Mouse (Mus musculus): ENCODE results near the gene Tmem81. TPM values are rescaled to one million over a fixed set of nuclear protein-coding genes. Genes with fewer than 3 reads are reported as not detected.
A peak's percentile ranks its signal among the peaks of the same experiment; 100 is the strongest.

The Tmem81 gene
- polyA plus RNA-seq, 1 experiment from 2014 or later = 0.77 TPM

GRCm38 (mm10) chr1:132476928-132477691 lies 28.9 kb upstream of the Tmem81 start, which contains the start of gene Rbbp5:
Rbbp5 (plus strand) TSS chr1:132477365.
- Histone ChIP-seq H3K27ac (ENCODE audit: low read length) (peak within 1 kb of the TSS; percentile 68), H3K4me3 (replicated peaks; ENCODE audit: low read length) (peak within 1 kb of the TSS; percentile 80), H3K36me3 (ENCODE audit: control insufficient read depth, insufficient read depth) (no peaks in the 10 kb centered on the region), H3K27me3 (replicated peaks; ENCODE audit: control insufficient read depth, insufficient read depth, low read length) (no peaks in the 10 kb centered on the region), H3K9me3 (ENCODE audit: control insufficient read depth, low read length) (no peaks in the 10 kb centered on the region), H3K4me1 (replicated peaks; ENCODE audit: control insufficient read depth, insufficient read depth, low read length) (peaks cover 18% of the 10 kb centered on the region), H3K4me2 (ENCODE audit: low read length) (peak within 1 kb of the TSS; percentile 94), H3K9ac (replicated peaks; ENCODE audit: low read depth, low read length) (peak within 1 kb of the TSS; percentile 81)
- WGBS = under 1% methylated on average over 43 of the region's 43 CpGs
- peak; percentile 93 for ATAC-seq

GRCm38 (mm10) chr1:132479438-132479837 lies 26.6 kb upstream of the Tmem81 start:
- Histone ChIP-seq H3K27ac (ENCODE audit: low read length) (no peak overlapping the region), H3K4me2 (ENCODE audit: low read length) (no peak overlapping the region), H3K9me3 (ENCODE audit: control insufficient read depth, low read length) (no peaks in the 10 kb centered on the region), H3K4me1 (replicated peaks; ENCODE audit: control insufficient read depth, insufficient read depth, low read length) (peaks cover 18% of the 10 kb centered on the region), H3K36me3 (ENCODE audit: control insufficient read depth, insufficient read depth) (no peaks in the 10 kb centered on the region), H3K4me3 (replicated peaks; ENCODE audit: low read length) (no peak overlapping the region), H3K9ac (replicated peaks; ENCODE audit: low read depth, low read length) (no peak overlapping the region), H3K27me3 (replicated peaks; ENCODE audit: control insufficient read depth, insufficient read depth, low read length) (no peaks in the 10 kb centered on the region)
- no peak for ATAC-seq
- WGBS = 84% methylated on average over 1 of the region's 1 CpGs

DNA sequence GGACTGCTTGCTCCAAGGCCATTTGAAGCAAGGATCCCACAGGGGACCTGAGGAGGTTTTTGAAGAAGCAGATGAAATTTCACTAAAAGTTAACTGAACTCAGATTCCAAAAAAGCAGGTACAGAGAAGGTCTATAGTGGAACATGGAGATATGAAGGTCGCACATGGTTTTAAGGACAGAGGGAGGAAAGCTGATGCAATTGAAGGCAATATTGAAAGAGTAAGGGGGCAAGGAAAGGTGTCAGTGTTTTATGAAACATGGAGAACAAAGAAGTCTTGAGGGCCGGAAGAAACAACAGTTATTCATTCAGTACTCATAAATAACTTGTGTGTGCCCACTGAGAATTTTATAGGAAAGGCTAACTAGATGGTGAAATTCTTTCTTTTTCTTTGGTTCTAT lies 24.4 kb upstream of the Tmem81 start:
- WGBS = 87% methylated on average over 2 of the region's 2 CpGs
- no peak overlapping the region for H3K27ac ChIP-seq (ENCODE audit: low read length)
- H3K4me1 ChIP-seq (replicated peaks; ENCODE audit: control insufficient read depth, insufficient read depth, low read length) = peaks cover 13% of the 10 kb centered on the region
- no peak overlapping the region for H3K4me2 ChIP-seq (ENCODE audit: low read length)
- H3K36me3 ChIP-seq (ENCODE audit: control insufficient read depth, insufficient read depth) = no peaks in the 10 kb centered on the region
- ATAC-seq = no peak
- H3K9ac ChIP-seq (replicated peaks; ENCODE audit: low read depth, low read length) = no peak overlapping the region
- no peak overlapping the region for H3K4me3 ChIP-seq (replicated peaks; ENCODE audit: low read length)
- H3K27me3 ChIP-seq (replicated peaks; ENCODE audit: control insufficient read depth, insufficient read depth, low read length) = no peaks in the 10 kb centered on the region
- no peaks in the 10 kb centered on the region for H3K9me3 ChIP-seq (ENCODE audit: control insufficient read depth, low read length)

DNA sequence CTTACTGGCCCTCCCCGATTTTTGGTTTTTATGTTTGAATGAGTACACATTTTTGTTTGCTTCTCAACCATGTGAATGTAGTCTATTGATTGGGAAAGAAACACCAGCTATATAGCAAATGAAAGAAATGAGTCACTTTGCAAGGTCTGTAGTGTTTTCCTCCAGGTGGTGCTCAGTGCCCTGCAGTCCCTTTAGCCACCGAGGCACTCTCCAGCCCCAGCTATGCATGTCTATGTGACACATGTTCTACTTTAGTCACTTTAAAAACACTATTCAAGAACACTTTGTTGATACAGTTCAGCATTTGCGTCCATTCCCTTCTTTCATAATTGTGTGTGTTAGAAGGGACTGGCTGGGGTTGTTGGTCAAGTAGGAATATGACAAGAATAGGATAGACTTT lies 22.8 kb upstream of the Tmem81 start:
- Histone ChIP-seq H3K27me3 (replicated peaks; ENCODE audit: control insufficient read depth, insufficient read depth, low read length) (no peaks in the 10 kb centered on the region), H3K9me3 (ENCODE audit: control insufficient read depth, low read length) (no peaks in the 10 kb centered on the region), H3K27ac (ENCODE audit: low read length) (no peak overlapping the region), H3K4me1 (replicated peaks; ENCODE audit: control insufficient read depth, insufficient read depth, low read length) (peaks cover 8% of the 10 kb centered on the region), H3K36me3 (ENCODE audit: control insufficient read depth, insufficient read depth) (peaks cover 6% of the 10 kb centered on the region), H3K9ac (replicated peaks; ENCODE audit: low read depth, low read length) (no peak overlapping the region), H3K4me2 (ENCODE audit: low read length) (no peak overlapping the region), H3K4me3 (replicated peaks; ENCODE audit: low read length) (no peak overlapping the region)
- ATAC-seq = no peak
- WGBS = 89% methylated on average over 3 of the region's 3 CpGs

- no peak overlapping the region for H3K9ac ChIP-seq (replicated peaks; ENCODE audit: low read depth, low read length)
- H3K4me3 ChIP-seq (replicated peaks; ENCODE audit: low read length) = no peak overlapping the region
- H3K4me2 ChIP-seq (ENCODE audit: low read length) = no peak overlapping the region
- peaks cover 3% of the 10 kb centered on the region for H3K4me1 ChIP-seq (replicated peaks; ENCODE audit: control insufficient read depth, insufficient read depth, low read length)
- H3K27ac ChIP-seq (ENCODE audit: low read length) = no peak overlapping the region
- no peaks in the 10 kb centered on the region for H3K9me3 ChIP-seq (ENCODE audit: control insufficient read depth, low read length)
- 86% methylated on average over 6 of the region's 6 CpGs for WGBS
- ATAC-seq = no peak
- H3K36me3 ChIP-seq (ENCODE audit: control insufficient read depth, insufficient read depth) = peaks cover 7% of the 10 kb centered on the region
- H3K27me3 ChIP-seq (replicated peaks; ENCODE audit: control insufficient read depth, insufficient read depth, low read length) = no peaks in the 10 kb centered on the region
Observed at GRCm38 (mm10) chr1:132483759-132484158, 22.3 kb upstream of the Tmem81 start.

DNA sequence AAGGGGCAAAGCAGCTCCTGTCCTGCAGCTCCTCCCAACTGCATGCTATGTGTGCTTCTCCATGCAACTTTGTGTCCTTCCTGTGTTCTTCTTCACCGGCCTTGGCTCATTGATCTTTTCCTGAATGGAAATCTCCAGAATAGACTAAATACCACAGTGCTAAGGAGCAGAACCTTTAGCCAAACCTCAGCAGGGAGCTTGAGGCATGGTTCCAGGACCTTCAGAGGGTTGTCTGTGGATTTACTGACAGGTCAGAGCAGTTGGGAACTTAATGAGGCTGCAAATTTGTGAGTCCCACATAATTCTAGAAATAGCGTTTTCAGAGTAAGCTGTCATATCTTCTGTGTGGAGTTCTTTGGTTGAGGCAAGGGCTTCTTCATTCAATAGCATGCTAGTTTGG lies 5.5 kb upstream of the Tmem81 start:
- WGBS = 81% methylated on average over 2 of the region's 2 CpGs
- Histone ChIP-seq H3K27ac (ENCODE audit: low read length) (no peak overlapping the region), H3K9ac (replicated peaks; ENCODE audit: low read depth, low read length) (no peak overlapping the region), H3K36me3 (ENCODE audit: control insufficient read depth, insufficient read depth) (peaks cover 36% of the 10 kb centered on the region), H3K4me1 (replicated peaks; ENCODE audit: control insufficient read depth, insufficient read depth, low read length) (peaks cover 7% of the 10 kb centered on the region; the same call in 1 of the 2 replicates), H3K9me3 (ENCODE audit: control insufficient read depth, low read length) (no peaks in the 10 kb centered on the region), H3K4me3 (replicated peaks; ENCODE audit: low read length) (no peak overlapping the region), H3K4me2 (ENCODE audit: low read length) (no peak overlapping the region), H3K27me3 (replicated peaks; ENCODE audit: control insufficient read depth, insufficient read depth, low read length) (no peaks in the 10 kb centered on the region)
- no peak for ATAC-seq

DNA sequence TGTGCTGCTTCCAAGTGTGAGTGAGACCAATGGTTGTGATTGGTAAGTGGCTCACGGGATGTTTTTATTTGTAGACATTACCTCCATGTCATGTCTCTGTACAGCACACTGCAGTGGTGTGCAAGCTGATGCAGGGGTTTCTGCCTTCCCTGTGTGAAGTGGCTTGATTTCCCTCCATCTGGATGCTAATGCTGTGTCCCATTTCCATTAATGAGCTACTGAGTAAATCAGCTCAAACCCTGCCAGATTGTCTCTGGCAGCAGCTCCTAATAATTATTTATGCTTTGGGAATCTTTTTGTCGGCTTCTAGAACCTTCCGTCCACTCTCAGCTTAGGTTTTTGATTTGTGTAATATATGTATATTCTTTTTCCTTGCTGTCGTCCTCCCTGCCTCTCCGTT lies 875 bp upstream of the Tmem81 start:
- ATAC-seq = peak; percentile 74
- Histone ChIP-seq H3K9me3 (ENCODE audit: control insufficient read depth, low read length) (no peaks in the 10 kb centered on the region), H3K9ac (replicated peaks; ENCODE audit: low read depth, low read length) (no peak overlapping the region; the same call in 1 of the 2 replicates), H3K27me3 (replicated peaks; ENCODE audit: control insufficient read depth, insufficient read depth, low read length) (no peaks in the 10 kb centered on the region), H3K4me2 (ENCODE audit: low read length) (no peak overlapping the region), H3K4me3 (replicated peaks; ENCODE audit: low read length) (no peak overlapping the region), H3K27ac (ENCODE audit: low read length) (peak overlapping the region; percentile 48), H3K36me3 (ENCODE audit: control insufficient read depth, insufficient read depth) (peaks cover 22% of the 10 kb centered on the region), H3K4me1 (replicated peaks; ENCODE audit: control insufficient read depth, insufficient read depth, low read length) (peaks cover 7% of the 10 kb centered on the region; the same call in 1 of the 2 replicates)
- 65% methylated on average over 5 of the region's 5 CpGs for WGBS

GRCm38 (mm10) chr1:132506656-132507055 lies 626 bp downstream of the Tmem81 start:
- WGBS = 93% methylated on average over 7 of the region's 7 CpGs

GRCm38 (mm10) chr1:132509771-132510170 lies 3.7 kb downstream of the Tmem81 start:
- no peak overlapping the region for H3K4me2 ChIP-seq (ENCODE audit: low read length)
- H3K4me3 ChIP-seq (replicated peaks; ENCODE audit: low read length) = no peak overlapping the region
- H3K9ac ChIP-seq (replicated peaks; ENCODE audit: low read depth, low read length) = no peak overlapping the region
- peak overlapping the region; percentile 27; the same call in 1 of the 2 replicates for H3K27ac ChIP-seq (ENCODE audit: low read length)
- 81% methylated on average over 5 of the region's 5 CpGs for WGBS
- no peaks in the 10 kb centered on the region for H3K27me3 ChIP-seq (replicated peaks; ENCODE audit: control insufficient read depth, insufficient read depth, low read length)
- H3K4me1 ChIP-seq (replicated peaks; ENCODE audit: control insufficient read depth, insufficient read depth, low read length) = peaks cover 7% of the 10 kb centered on the region; the same call in 1 of the 2 replicates
- H3K9me3 ChIP-seq (ENCODE audit: control insufficient read depth, low read length) = no peaks in the 10 kb centered on the region
- ATAC-seq = no peak
- 0 out of 2 replicates have a peak, but pooled peaks cover 4% of the 10 kb centered on the region for H3K36me3 ChIP-seq (ENCODE audit: control insufficient read depth, insufficient read depth)

More at GRCm38 (mm10) chr1:132506656-132507055, 626 bp downstream of the Tmem81 start:
- Histone ChIP-seq H3K4me3 (replicated peaks; ENCODE audit: low read length) (no peak overlapping the region), H3K36me3 (ENCODE audit: control insufficient read depth, insufficient read depth) (peaks cover 13% of the 10 kb centered on the region; the same call in 1 of the 2 replicates), H3K9me3 (ENCODE audit: control insufficient read depth, low read length) (no peaks in the 10 kb centered on the region), H3K4me1 (replicated peaks; ENCODE audit: control insufficient read depth, insufficient read depth, low read length) (peaks cover 7% of the 10 kb centered on the region; the same call in 1 of the 2 replicates), H3K9ac (replicated peaks; ENCODE audit: low read depth, low read length) (no peak overlapping the region), H3K27ac (ENCODE audit: low read length) (no peak overlapping the region), H3K4me2 (ENCODE audit: low read length) (no peak overlapping the region), H3K27me3 (replicated peaks; ENCODE audit: control insufficient read depth, insufficient read depth, low read length) (no peaks in the 10 kb centered on the region)
- no peak for ATAC-seq
